ENCODE assay signal across 8 mouse cellular contexts in the genomic region with DNA sequence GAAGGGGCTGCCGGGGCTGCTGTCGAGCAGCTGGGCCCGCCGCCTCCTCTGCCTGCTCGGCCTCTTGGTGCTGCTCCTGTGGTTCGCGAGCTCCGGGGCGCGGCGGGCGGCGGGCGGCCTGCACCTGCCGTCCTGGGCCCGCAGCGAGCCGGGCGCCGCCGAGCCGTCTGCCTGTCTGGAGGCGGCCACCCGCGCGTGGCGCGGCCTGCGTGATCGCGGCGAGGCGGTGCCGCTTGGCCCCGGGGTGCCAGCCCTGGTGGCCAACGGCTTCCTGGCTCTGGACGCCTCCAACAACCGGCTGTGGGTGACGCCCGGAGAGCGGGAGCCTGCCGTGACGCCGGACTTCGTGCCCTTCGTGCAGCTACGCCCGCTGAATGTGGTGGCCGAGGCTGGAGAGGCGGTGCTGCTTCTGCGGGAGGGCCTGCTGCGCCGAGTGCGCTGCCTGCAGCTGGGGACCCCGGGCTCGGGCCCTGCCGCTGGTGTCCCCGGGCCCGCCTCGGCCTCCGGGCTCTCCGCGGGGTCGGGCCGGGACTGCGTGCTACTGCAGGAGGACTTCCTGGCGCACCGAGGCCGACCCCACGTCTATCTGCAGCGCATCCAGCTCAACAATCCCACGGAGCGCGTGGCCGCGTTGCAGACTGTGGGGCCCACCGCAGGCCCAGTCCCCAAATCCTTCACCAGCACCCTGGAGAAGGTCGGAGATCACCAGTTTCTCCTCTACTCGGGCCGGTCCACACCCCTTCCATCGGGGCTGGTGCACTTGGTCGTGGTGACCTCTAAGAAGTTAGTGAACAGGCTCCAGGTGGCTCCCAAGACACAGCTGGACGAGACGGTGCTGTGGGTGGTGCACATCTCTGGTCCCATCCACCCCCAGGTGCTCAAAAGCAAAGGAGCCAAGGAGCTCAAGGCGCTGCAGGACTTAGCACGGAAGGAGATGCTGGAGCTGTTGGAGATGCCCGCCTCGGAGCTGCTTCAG. TPM values are rescaled to one million over a fixed set of nuclear protein-coding genes. Genes with fewer than 3 reads are reported as not detected.
DNase-seq lines count a peak whose midpoint lies in the region; ATAC-seq and TF ChIP-seq lines count a peak whose summit lies in the region.

No protein-coding gene starts in this region.

- H3K4me3 ChIP-seq in bone marrow, adult 2 months (replicated peaks; ENCODE audit: control insufficient read depth, low read depth, low read length): peak overlapping the region; percentile 93
- peak overlapping the region; percentile 78 for H3K4me3 ChIP-seq in forebrain, embryonic 16.5 days (replicated peaks; ENCODE audit: low read length)
- peak overlapping the region; percentile 97 for H3K4me3 ChIP-seq in midbrain, embryonic 13.5 days (replicated peaks)

- TF ChIP-seq POLR2A in bone marrow, adult 2 months (IDR thresholded peaks at IDR 0.05; ENCODE audit: borderline replicate concordance, control insufficient read depth, low read depth, low read length): no peak

- peak overlapping the region; percentile 90 for H3K27ac ChIP-seq in bone marrow, adult 2 months (ENCODE audit: control insufficient read depth, insufficient read depth, low read depth, low read length, poor library complexity)
- peak overlapping the region; percentile 60 for H3K27ac ChIP-seq in forebrain, embryonic 16.5 days (ENCODE audit: low read length)
- H3K27ac ChIP-seq in midbrain, embryonic 13.5 days: peak overlapping the region; percentile 65

- H3K4me1 ChIP-seq in bone marrow, adult 2 months (ENCODE audit: control insufficient read depth, insufficient read depth, low read length): peaks cover 7% of the 10 kb centered on the region
- peaks cover 36% of the 10 kb centered on the region for H3K4me1 ChIP-seq in forebrain, embryonic 16.5 days (replicated peaks; ENCODE audit: control insufficient read depth, insufficient read depth, low read length)
- H3K4me1 ChIP-seq in midbrain, embryonic 13.5 days (replicated peaks): peaks cover 36% of the 10 kb centered on the region

- H3K27me3 ChIP-seq in forebrain, embryonic 16.5 days (replicated peaks; ENCODE audit: control insufficient read depth, insufficient read depth, low read length): no peaks in the 10 kb centered on the region
- H3K27me3 ChIP-seq in midbrain, embryonic 13.5 days: peaks cover 11% of the 10 kb centered on the region

- H3K9ac ChIP-seq in forebrain, embryonic 16.5 days (replicated peaks; ENCODE audit: low read depth, low read length): peak overlapping the region; percentile 81
- peak overlapping the region; percentile 94 for H3K9ac ChIP-seq in midbrain, embryonic 13.5 days (replicated peaks)

- no peak for TF ChIP-seq CTCF in bone marrow, adult 2 months (IDR thresholded peaks at IDR 0.05; ENCODE audit: control insufficient read depth, insufficient read depth, low read length)

- peaks cover 18% of the 10 kb centered on the region for H3K36me3 ChIP-seq in forebrain, embryonic 16.5 days (ENCODE audit: control insufficient read depth, insufficient read depth)
- peaks cover 31% of the 10 kb centered on the region for H3K36me3 ChIP-seq in midbrain, embryonic 13.5 days

- 4% methylated on average over 82 of the region's 88 CpGs for WGBS in bone marrow, adult 2 months
- WGBS in forebrain, embryonic 16.5 days: 8% methylated on average over 74 of the region's 88 CpGs
- WGBS in midbrain, embryonic 13.5 days: 8% methylated on average over 85 of the region's 88 CpGs

- DNase-seq in layer of hippocampus, postnatal 10 days (ENCODE audit: low spot score in 2 of 2): peak; percentile 47 to 57
- no peak for DNase-seq in layer of hippocampus, postnatal 25 days (ENCODE audit: extremely low spot score in 1 of 2, low spot score in 1 of 2)
- DNase-seq in kidney, postnatal 10 days: peak; percentile 58
- DNase-seq in testis, postnatal 10 days (ENCODE audit: low spot score): peak; percentile 63
- no peak for DNase-seq in ovary, postnatal 14 days (ENCODE audit: low spot score)

- peak overlapping the region; percentile 98 for H3K4me2 ChIP-seq in forebrain, embryonic 16.5 days (ENCODE audit: low read length)
- H3K4me2 ChIP-seq in midbrain, embryonic 13.5 days (replicated peaks): peak overlapping the region; percentile 100

- ATAC-seq in forebrain, embryonic 16.5 days: peak; percentile 59
- peak; percentile 66 for ATAC-seq in midbrain, embryonic 13.5 days

- no peaks in the 10 kb centered on the region for H3K9me3 ChIP-seq in forebrain, embryonic 16.5 days (ENCODE audit: control insufficient read depth, low read length)
- H3K9me3 ChIP-seq in midbrain, embryonic 13.5 days: no peaks in the 10 kb centered on the region

RNA-seq across cellular contexts. Expression of a gene that starts 0.6 kb away (rescaled TPM):
- total RNA-seq in layer of hippocampus, postnatal 10 days (2021): 10 to 100 TPM; 29.0 to 29.3 TPM
- 10 to 100 TPM; 28.4 to 29.1 TPM for total RNA-seq in layer of hippocampus, postnatal 25 days (2021)
- polyA plus RNA-seq in bone marrow, adult 2 months (2011; ENCODE audit: insufficient read depth, insufficient read length, low replicate concordance, missing spikeins): 12.4 and 19.6 TPM in 2 replicates
- polyA plus RNA-seq in forebrain, embryonic 16.5 days (2015; fragmentation: Nextera tagmentation; extraction: Ambion mirVana): 10.0 and 11.2 TPM in 2 replicates
- polyA plus RNA-seq in midbrain, embryonic 13.5 days (2015; fragmentation: Nextera tagmentation; extraction: Ambion mirVana): 10.2 and 13.6 TPM in 2 replicates

RNA-seq across cellular contexts. Expression of a gene that starts 4.8 kb away (rescaled TPM):
- total RNA-seq in layer of hippocampus, postnatal 10 days (2021): 10 to 100 TPM; 24.0 to 26.0 TPM
- 10 to 100 TPM; 21.7 to 25.2 TPM for total RNA-seq in layer of hippocampus, postnatal 25 days (2021)
- polyA plus RNA-seq in bone marrow, adult 2 months (2011; ENCODE audit: insufficient read depth, insufficient read length, low replicate concordance, missing spikeins): 5.6 and 10.2 TPM in 2 replicates
- polyA plus RNA-seq in forebrain, embryonic 16.5 days (2015; fragmentation: Nextera tagmentation; extraction: Ambion mirVana): 16.3 and 18.1 TPM in 2 replicates
- 18.7 and 20.4 TPM in 2 replicates for polyA plus RNA-seq in midbrain, embryonic 13.5 days (2015; fragmentation: Nextera tagmentation; extraction: Ambion mirVana)

RNA-seq across cellular contexts. Expression of a gene that starts 36.8 kb away (rescaled TPM):
- 100 to 1,000 TPM; 149 to 175 TPM for total RNA-seq in layer of hippocampus, postnatal 10 days (2021)
- 100 to 1,000 TPM; 191 to 194 TPM for total RNA-seq in layer of hippocampus, postnatal 25 days (2021)
- 12.1 and 23.5 TPM in 2 replicates for polyA plus RNA-seq in bone marrow, adult 2 months (2011; ENCODE audit: insufficient read depth, insufficient read length, low replicate concordance, missing spikeins)
- polyA plus RNA-seq in forebrain, embryonic 16.5 days (2015; fragmentation: Nextera tagmentation; extraction: Ambion mirVana): 82.4 and 90.7 TPM in 2 replicates
- polyA plus RNA-seq in midbrain, embryonic 13.5 days (2015; fragmentation: Nextera tagmentation; extraction: Ambion mirVana): 77.3 and 78.6 TPM in 2 replicates

RNA-seq across cellular contexts. Expression of a gene that starts 44.3 kb away (rescaled TPM):
- total RNA-seq in layer of hippocampus, postnatal 10 days (2021): not detected
- total RNA-seq in layer of hippocampus, postnatal 25 days (2021): not detected
- polyA plus RNA-seq in bone marrow, adult 2 months (2011; ENCODE audit: insufficient read depth, insufficient read length, low replicate concordance, missing spikeins): not detected in 2 replicates
- not detected in 2 replicates for polyA plus RNA-seq in forebrain, embryonic 16.5 days (2015; fragmentation: Nextera tagmentation; extraction: Ambion mirVana)
- polyA plus RNA-seq in midbrain, embryonic 13.5 days (2015; fragmentation: Nextera tagmentation; extraction: Ambion mirVana): 0.36 TPM in 1 of 2 replicates, not detected in the other

RNA-seq across cellular contexts. Expression of a gene that starts 59.2 kb away (rescaled TPM):
- total RNA-seq in layer of hippocampus, postnatal 10 days (2021): under 1 TPM in 1 of 2 experiments, not detected in 1; 0.43 TPM
- total RNA-seq in layer of hippocampus, postnatal 25 days (2021): not detected
- not detected in 2 replicates for polyA plus RNA-seq in bone marrow, adult 2 months (2011; ENCODE audit: insufficient read depth, insufficient read length, low replicate concordance, missing spikeins)
- 0.83 TPM in 1 of 2 replicates, not detected in the other for polyA plus RNA-seq in forebrain, embryonic 16.5 days (2015; fragmentation: Nextera tagmentation; extraction: Ambion mirVana)
- 2.5 and 3.4 TPM in 2 replicates for polyA plus RNA-seq in midbrain, embryonic 13.5 days (2015; fragmentation: Nextera tagmentation; extraction: Ambion mirVana)

Comparison
In these comparisons a context has a peak if more than half of its experiments do, and no peak if none do; other contexts are left out.
1. DNase-seq: peak in layer of hippocampus, postnatal 10 days (2 of 2), kidney, postnatal 10 days (single experiment) and testis, postnatal 10 days (single experiment); none in layer of hippocampus, postnatal 25 days (0 of 2) and ovary, postnatal 14 days (single experiment).
2. Peak in every context shown above with its lines, with median percentiles within 50 percentile points of each other: H3K27ac ChIP-seq and H3K4me3 ChIP-seq.